Mouse (Mus musculus) right cerebral cortex, adult 2 months (tissue): ENCODE measurements at regions not wholly inside any gene's neighbourhood (a gene's known extent, or its start where the extent isn't known, plus 50 kb on each side); places are given as distances from the start of the nearest gene placed in this dataset.
A peak's percentile ranks its signal among the peaks of the same experiment; 100 is the strongest.
"Not testable (repeated sequence)": the region's sequence is repeated elsewhere in the genome, so short reads cannot be mapped to it uniquely, and the experiment has no call there.

Experiments
- DNase-seq, 2 experiments: peaks; one replicate each; pipeline ENCODE4 v3.0.0; 2021 to 2022; ENCODE audit warnings: low spot score in 2 of 2

GRCm38 (mm10) chr8:100393327-100393726 is 977.1 kb upstream of the Cdh8 start:
- DNase-seq: no peak

GRCm38 (mm10) chr8:100367663-100368062 is 951.4 kb upstream of the Cdh8 start:
- DNase-seq: no peak

- no peak for DNase-seq
Observed at GRCm38 (mm10) chr8:100362772-100363171, 946.5 kb upstream of the Cdh8 start.

GRCm38 (mm10) chr8:100360541-100360940 is 944.3 kb upstream of the Cdh8 start:
- not testable (repeated sequence) for DNase-seq

- DNase-seq: no peak
Observed at GRCm38 (mm10) chr8:100334528-100334927, 918.3 kb upstream of the Cdh8 start.

- no peak for DNase-seq
Observed at GRCm38 (mm10) chr8:100325616-100326015, 909.3 kb upstream of the Cdh8 start.

- DNase-seq: no peak
Observed at GRCm38 (mm10) chr8:100323471-100323870, 907.2 kb upstream of the Cdh8 start.

- DNase-seq: peak in 1 of 2 experiments; percentile 3
Observed at GRCm38 (mm10) chr8:100298191-100298590, 881.9 kb upstream of the Cdh8 start.

GRCm38 (mm10) chr8:100292588-100292987 is 876.3 kb upstream of the Cdh8 start:
- no peak for DNase-seq

GRCm38 (mm10) chr8:100291981-100292380 is 875.7 kb upstream of the Cdh8 start:
- DNase-seq: no peak
